Mouse (Mus musculus): ENCODE measurements around the gene Zdhhc7.

The Zdhhc7 gene

GRCm38 (mm10) chr8:120114315-120114841 lies 13.1 kb upstream of the Zdhhc7 start:
- DNase-seq (ENCODE audit: low spot score) = no peak

GRCm38 (mm10) chr8:120113758-120114255 lies 12.5 kb upstream of the Zdhhc7 start, which contains the start of gene 6430548M08Rik:
Gene 6430548M08Rik (plus strand): TSS chr8:120114152.
- peak; percentile 99 for DNase-seq (ENCODE audit: low spot score)

- peak; percentile 63 for DNase-seq (ENCODE audit: low spot score)
Observed at GRCm38 (mm10) chr8:120113306-120113705, 12.0 kb upstream of the Zdhhc7 start.

- DNase-seq (ENCODE audit: low spot score) = no peak
Observed at GRCm38 (mm10) chr8:120112535-120112934, 11.3 kb upstream of the Zdhhc7 start.

GRCm38 (mm10) chr8:120111382-120111781 lies 10.1 kb upstream of the Zdhhc7 start:
- DNase-seq (ENCODE audit: low spot score) = no peak

GRCm38 (mm10) chr8:120110966-120111365 lies 9.7 kb upstream of the Zdhhc7 start:
- DNase-seq (ENCODE audit: low spot score) = no peak

GRCm38 (mm10) chr8:120109149-120109548 lies 7.9 kb upstream of the Zdhhc7 start:
- no peak for DNase-seq (ENCODE audit: low spot score)

GRCm38 (mm10) chr8:120104721-120105272 lies 3.5 kb upstream of the Zdhhc7 start:
- peak; percentile 76 for DNase-seq (ENCODE audit: low spot score)

- DNase-seq (ENCODE audit: low spot score) = no peak
Observed at GRCm38 (mm10) chr8:120103916-120104315, 2.6 kb upstream of the Zdhhc7 start.

- DNase-seq (ENCODE audit: low spot score) = no peak
Observed at GRCm38 (mm10) chr8:120100388-120101067, 754 bp downstream of the Zdhhc7 start.

- DNase-seq (ENCODE audit: low spot score) = no peak
Observed at GRCm38 (mm10) chr8:120096486-120096885, 4.8 kb downstream of the Zdhhc7 start.

GRCm38 (mm10) chr8:120094801-120095200 lies 6.5 kb downstream of the Zdhhc7 start:
- DNase-seq (ENCODE audit: low spot score) = no peak

- no peak for DNase-seq (ENCODE audit: low spot score)
Observed at GRCm38 (mm10) chr8:120093103-120093502, 8.2 kb downstream of the Zdhhc7 start.

GRCm38 (mm10) chr8:120091032-120091431 lies 10.2 kb downstream of the Zdhhc7 start:
- no peak for DNase-seq (ENCODE audit: low spot score)

- no peak for DNase-seq (ENCODE audit: low spot score)
Observed at GRCm38 (mm10) chr8:120089511-120089910, 11.8 kb downstream of the Zdhhc7 start.

- no peak for DNase-seq (ENCODE audit: low spot score)
Observed at GRCm38 (mm10) chr8:120084783-120085182, 16.5 kb downstream of the Zdhhc7 start.

GRCm38 (mm10) chr8:120083261-120083660 lies 18.0 kb downstream of the Zdhhc7 start:
- DNase-seq (ENCODE audit: low spot score) = no peak

GRCm38 (mm10) chr8:120079361-120079760 lies 21.9 kb downstream of the Zdhhc7 start:
- no peak for DNase-seq (ENCODE audit: low spot score)

- peak; percentile 46 for DNase-seq (ENCODE audit: low spot score)
Observed at GRCm38 (mm10) chr8:120078080-120078479, 23.2 kb downstream of the Zdhhc7 start.

- DNase-seq (ENCODE audit: low spot score) = no peak
Observed at GRCm38 (mm10) chr8:120075347-120075746, 25.9 kb downstream of the Zdhhc7 start.

GRCm38 (mm10) chr8:120074516-120074915 lies 26.8 kb downstream of the Zdhhc7 start:
- no peak for DNase-seq (ENCODE audit: low spot score)

- DNase-seq (ENCODE audit: low spot score) = no peak
Observed at GRCm38 (mm10) chr8:120072827-120073226, 28.5 kb downstream of the Zdhhc7 start.

- peak; percentile 57 for DNase-seq (ENCODE audit: low spot score)
Observed at GRCm38 (mm10) chr8:120072259-120072658, 29.0 kb downstream of the Zdhhc7 start.

Data from ovary, adult 18-20 months (tissue).